Mouse (Mus musculus): ENCODE results near the gene Prl. TPM values are rescaled to one million over a fixed set of nuclear protein-coding genes. Genes with fewer than 3 reads are reported as not detected.
"Not testable (repeated sequence)": the region's sequence is repeated elsewhere in the genome, so short reads cannot be mapped to it uniquely, and the experiment has no call there.

The Prl gene
- total RNA-seq (2015) (not detected in 2 replicates), total RNA-seq (2017) (not detected in 2 replicates)

DNA sequence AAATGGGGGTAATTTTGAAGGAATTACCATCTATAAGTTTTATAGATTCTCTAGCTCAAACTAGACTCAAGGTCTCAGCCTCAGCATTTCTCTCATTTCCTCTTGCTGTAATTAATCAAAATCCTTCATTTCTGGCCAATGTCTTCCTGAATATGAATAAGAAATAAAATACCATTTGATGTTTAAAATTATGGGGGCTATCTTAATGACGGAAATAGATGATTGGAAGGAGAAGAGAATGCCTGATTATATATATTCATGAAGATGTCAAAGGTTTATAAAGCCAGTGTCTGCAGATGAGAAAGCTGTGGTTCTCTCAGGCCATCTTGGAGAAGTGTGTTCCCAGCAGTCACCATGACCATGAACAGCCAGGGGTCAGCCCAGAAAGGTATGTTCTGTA, at the start of gene Prl:
Prl (plus strand) TSS at position 301 of the 400 bp plus-strand sequence.
- ATAC-seq (replicated peaks; ENCODE audit: poor library complexity): no peak

- ATAC-seq (replicated peaks; ENCODE audit: poor library complexity): no peak
These were observed 30.8 kb upstream of the Prl start for GRCm38 (mm10) chr13:27026614-27027013.

DNA sequence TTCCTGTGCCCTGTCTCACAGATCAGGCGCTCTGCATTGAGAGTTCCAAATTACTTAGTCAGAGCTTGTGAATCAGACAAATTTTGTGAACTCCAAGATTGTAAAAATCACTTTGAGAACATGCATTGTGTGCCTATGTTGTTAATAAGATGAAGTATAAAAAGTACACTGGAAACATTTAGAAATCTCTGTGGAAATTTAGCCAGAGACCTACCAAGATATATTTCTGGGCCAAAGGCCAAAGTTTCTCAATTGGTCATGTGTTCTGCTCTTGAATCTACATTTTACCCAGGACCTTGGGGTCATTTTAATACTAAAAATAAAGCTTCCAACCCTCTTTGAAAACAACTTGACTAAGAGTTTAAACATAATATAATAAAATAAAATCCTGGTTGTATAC, 30.0 kb upstream of the Prl start:
- no peak for ATAC-seq (replicated peaks; ENCODE audit: poor library complexity)

- no peak for ATAC-seq (replicated peaks; ENCODE audit: poor library complexity)
These were observed 28.7 kb upstream of the Prl start for GRCm38 (mm10) chr13:27028501-27029240.

DNA sequence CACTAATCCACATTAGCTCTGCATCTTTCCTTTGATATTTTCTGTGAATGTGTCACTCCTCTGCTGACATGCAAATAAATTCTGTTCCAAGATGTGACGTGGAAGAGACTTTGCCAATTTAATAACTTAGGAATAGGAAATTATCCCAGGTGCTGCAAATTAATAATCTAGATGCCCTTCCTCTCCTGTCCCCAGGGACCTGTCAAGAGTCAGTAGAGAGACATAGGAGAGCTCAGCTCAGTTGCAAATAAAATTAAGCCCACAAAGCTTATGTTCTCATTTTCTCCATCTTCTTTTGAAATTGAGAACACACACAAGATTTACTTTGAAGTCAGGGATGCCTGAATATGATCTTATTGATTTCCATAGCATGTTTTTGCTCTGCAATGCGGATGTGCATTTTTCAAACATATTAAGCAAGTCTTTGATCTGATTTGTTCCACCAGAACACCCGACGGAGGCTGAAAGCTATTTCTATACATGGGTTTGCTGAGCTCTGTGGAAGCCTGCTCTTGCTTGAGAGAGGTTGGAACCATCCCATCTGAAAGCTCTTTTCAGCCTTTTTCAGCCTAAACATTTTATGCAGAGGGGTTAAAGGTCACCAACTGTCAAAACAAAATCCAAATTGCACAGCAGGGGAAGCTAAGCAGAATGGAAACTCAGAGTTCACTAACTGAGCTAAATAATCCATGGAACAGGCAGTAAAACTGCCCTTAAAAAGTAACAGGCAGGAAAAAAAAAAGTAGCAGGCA, 26.1 kb upstream of the Prl start:
- no peak for ATAC-seq (replicated peaks; ENCODE audit: poor library complexity)

- ATAC-seq (replicated peaks; ENCODE audit: poor library complexity): no peak
These were observed 25.5 kb upstream of the Prl start for GRCm38 (mm10) chr13:27031853-27032240.

GRCm38 (mm10) chr13:27032998-27033397, 24.4 kb upstream of the Prl start:
- ATAC-seq (replicated peaks; ENCODE audit: poor library complexity): no peak

GRCm38 (mm10) chr13:27042185-27042584, 15.2 kb upstream of the Prl start:
- no peak for ATAC-seq (replicated peaks; ENCODE audit: poor library complexity)

GRCm38 (mm10) chr13:27043326-27043725, 14.0 kb upstream of the Prl start:
- ATAC-seq (replicated peaks; ENCODE audit: poor library complexity): no peak

DNA sequence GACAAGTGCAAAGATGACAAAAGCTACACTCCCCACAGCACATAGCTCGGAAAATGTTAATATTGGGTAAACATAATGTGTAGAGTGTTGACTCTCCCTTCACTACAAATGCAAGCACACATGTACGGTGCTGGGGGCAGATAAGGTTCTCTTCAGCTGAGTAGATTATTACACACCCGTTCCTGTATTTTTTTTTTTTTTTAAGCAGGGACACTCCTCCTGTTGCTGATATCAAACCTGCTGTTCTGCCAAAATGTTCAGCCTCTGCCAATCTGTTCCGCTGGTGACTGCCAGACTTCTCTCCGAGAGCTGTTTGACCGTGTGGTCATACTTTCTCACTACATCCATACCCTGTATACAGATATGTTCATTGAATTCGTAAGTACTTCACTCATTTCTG, 1.8 kb downstream of the Prl start:
- ATAC-seq (replicated peaks; ENCODE audit: poor library complexity): no peak

DNA sequence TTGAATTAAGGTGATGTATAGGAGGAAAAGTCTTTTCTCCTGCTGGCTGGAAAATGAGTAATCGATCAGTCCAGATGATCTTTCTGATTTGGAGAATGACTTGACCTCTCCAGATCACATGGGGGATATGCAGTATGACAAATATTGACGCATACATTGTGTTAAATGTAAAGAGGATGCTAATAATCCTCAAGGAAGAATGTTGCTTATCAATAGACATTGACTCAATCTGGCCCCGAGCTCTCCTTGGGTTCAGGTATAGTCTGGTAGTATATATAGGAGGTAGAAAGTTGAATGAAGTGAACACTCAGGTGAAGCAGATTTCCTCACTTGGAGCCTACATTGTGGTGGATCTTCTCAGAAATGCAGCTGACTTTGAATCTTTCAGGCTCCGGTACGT, 36.5 kb downstream of the Prl start, which contains the start of gene Prl3d1:
Prl3d1 (plus strand) TSS at position 301 of the 400 bp plus-strand sequence.
- ATAC-seq (replicated peaks; ENCODE audit: poor library complexity): not testable (repeated sequence)

Other genes with a start within 250 kb of the Prl start
- gene Prl3d1, start 36.6 kb downstream of the Prl start, total RNA-seq (2015): not detected in 2 replicates
- not detected in 2 replicates for gene Prl3d1, start 36.6 kb downstream of the Prl start, total RNA-seq (2017)
- not detected in 2 replicates for gene Prl3d2, start 64.1 kb downstream of the Prl start, total RNA-seq (2015)
- not detected in 2 replicates for gene Prl3d2, start 64.1 kb downstream of the Prl start, total RNA-seq (2017)
- not detected in 2 replicates for gene Prl3d3, start 99.2 kb downstream of the Prl start, total RNA-seq (2015)
- gene Prl3d3, start 99.2 kb downstream of the Prl start, total RNA-seq (2017): not detected in 2 replicates
- gene Prl3c1, start 139.1 kb downstream of the Prl start, total RNA-seq (2015): not detected in 2 replicates
- not detected in 2 replicates for gene Prl3c1, start 139.1 kb downstream of the Prl start, total RNA-seq (2017)
- not detected in 2 replicates for gene Prl3b1, start 184.3 kb downstream of the Prl start, total RNA-seq (2015)
- not detected in 2 replicates for gene Prl3b1, start 184.3 kb downstream of the Prl start, total RNA-seq (2017)
- gene Prl3a1, start 201.9 kb downstream of the Prl start, total RNA-seq (2015): not detected in 2 replicates
- not detected in 2 replicates for gene Prl3a1, start 201.9 kb downstream of the Prl start, total RNA-seq (2017)